Mouse (Mus musculus) liver, adult 10 weeks (tissue): Measurements from ENCODE around the gene Eml5. TPM values are rescaled to one million over a fixed set of nuclear protein-coding genes. Genes with fewer than 3 reads are reported as not detected.

Source experiments
- polyA plus RNA-seq: library from polyadenylated mRNA; stranded (reverse); fragments of 350-450 nt; fragmentation: Illumina TruSeq; extraction: RNeasy Lipid Tissue Mini Kit (QIAGEN cat#74804); gene quantifications from one replicate; pipeline ENCODE4 v1.2.3, GENCODE M21; 2014; ENCODE audit warnings: low read depth, low replicate concordance

Gene Eml5
- 4.8 TPM for polyA plus RNA-seq

DNA sequence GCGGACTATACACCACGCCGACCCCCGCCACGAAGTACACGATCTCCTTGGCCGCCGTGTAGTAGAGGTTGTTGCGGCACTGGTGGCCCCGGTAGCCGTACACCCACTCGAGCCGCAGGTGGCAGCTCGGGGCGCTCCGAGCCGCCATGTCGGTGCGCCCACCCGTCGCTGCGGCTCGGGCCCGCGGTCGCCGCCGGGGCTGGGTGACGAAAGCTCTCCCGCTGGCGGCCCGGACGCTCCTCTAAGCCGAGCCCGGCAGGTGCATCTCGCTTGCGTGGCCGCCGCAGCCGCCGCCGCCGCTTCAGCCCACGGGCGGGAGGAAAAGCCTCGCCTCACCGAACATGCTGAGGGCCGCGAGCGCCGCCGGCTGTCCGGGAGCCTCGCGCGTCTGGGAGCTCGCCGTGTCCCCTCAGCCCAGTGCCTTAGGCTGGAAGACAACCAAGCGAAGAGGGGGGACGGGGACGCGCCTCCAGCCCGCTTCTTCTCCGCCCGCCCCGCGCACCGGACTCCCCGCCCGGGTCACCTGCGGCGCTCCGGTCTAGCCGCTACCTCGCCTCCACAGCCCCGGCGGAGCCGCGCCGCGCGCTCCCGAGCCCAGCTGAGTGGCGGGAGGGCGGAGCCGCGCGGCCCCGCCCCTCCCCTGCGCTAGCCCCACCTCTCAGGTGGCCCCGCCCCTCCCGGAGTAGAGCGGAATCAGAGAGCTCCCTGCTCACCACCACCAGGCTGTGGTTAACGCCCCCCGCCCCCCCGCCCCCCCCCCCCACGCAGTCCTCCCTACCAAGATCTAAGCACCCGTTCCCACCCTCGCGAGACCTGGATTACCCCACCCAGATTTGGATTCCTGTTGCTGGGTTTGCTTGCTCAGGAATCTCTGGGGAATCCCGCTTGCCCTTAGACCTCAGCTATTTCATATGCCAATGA, at the start of gene Eml5:
Gene Eml5 (minus strand): TSS at position 604 of the 921 bp plus-strand sequence.

DNA sequence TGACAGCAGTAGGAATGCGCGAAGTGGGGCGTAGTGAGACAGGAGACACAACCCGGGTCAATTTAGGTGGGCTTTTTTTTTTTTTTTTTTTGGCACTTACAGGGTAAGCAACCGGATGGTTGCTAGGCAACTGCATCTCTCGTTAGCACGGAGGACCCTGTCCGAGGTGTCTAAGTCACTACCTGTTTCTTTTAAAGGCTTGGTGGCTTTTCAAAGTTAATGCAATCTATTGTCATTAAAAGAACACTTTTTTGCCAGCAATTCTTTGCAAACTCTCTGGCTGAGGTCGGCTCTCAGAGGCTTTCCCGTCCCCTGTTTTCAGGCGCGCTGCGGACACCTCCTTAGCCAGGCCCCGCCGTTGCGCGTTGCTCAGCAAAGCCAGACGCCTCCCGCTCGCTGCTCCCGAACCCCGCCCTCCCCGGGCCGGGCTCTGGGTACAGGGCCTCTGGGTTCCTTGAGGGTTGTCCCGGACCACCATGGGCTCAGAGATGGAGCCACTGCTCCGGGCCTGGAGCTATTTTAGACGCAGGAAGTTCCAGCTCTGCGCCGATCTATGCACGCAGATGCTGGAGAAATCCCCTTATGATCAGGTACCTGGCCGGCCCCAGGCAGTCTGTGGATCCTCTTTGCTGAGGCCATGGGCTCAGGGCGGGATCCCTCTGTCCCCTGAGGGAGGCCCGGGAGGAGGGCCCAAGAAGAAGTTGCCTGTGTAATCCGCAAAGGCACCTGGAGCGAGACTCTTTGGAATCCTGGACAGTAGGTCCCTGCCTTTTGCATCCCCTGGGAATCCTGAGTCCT, 19.1 kb upstream of the Eml5 start, which contains the start of gene Ttc8:
Gene Ttc8 (plus strand): TSS at position 381 of the 798 bp plus-strand sequence.

GRCm38 (mm10) chr12:98746746-98747379, 154.4 kb downstream of the Eml5 start, which contains the start of gene Zc3h14:
Gene Zc3h14 (plus strand): TSS chr12:98746964.

GRCm38 (mm10) chr12:98736951-98737800, 164.1 kb downstream of the Eml5 start, which contains the start of gene Ptpn21:
Gene Ptpn21 (minus strand): TSS chr12:98737405.

Other genes starting within 250 kb of the Eml5 start
- gene Ptpn21, start 164.1 kb downstream of the Eml5 start, polyA plus RNA-seq = 10.1 TPM
- 92.9 TPM for gene Zc3h14, start 154.5 kb downstream of the Eml5 start, polyA plus RNA-seq
- 11.5 TPM for gene Ttc8, start 19.1 kb upstream of the Eml5 start, polyA plus RNA-seq